Mouse (Mus musculus): ENCODE data around the gene Atp1a3. TPM values are rescaled to one million over a fixed set of nuclear protein-coding genes. Genes with fewer than 3 reads are reported as not detected.
A peak's percentile ranks its signal among the peaks of the same experiment; 100 is the strongest.

The Atp1a3 gene
- polyA plus RNA-seq, 1 experiment from 2014 or later, result 4.4 TPM

GRCm38 (mm10) chr7:25011592-25011991 is 5.8 kb upstream of the Atp1a3 start:
- Histone ChIP-seq H3K4me3 (no peak overlapping the region), H3K36me3 (replicated peaks) (peaks cover 45% of the 10 kb centered on the region), H3K4me1 (peaks cover 28% of the 10 kb centered on the region), H3K27ac (replicated peaks) (no peak overlapping the region), H3K27me3 (replicated peaks; ENCODE audit: low read depth, poor library complexity, severe bottlenecking) (peaks cover 68% of the 10 kb centered on the region), H3K9me3 (no peaks in the 10 kb centered on the region)
- WGBS, result 77% methylated on average over 7 of the region's 7 CpGs
- no peak for DNase-seq (ENCODE audit: low spot score)

DNA sequence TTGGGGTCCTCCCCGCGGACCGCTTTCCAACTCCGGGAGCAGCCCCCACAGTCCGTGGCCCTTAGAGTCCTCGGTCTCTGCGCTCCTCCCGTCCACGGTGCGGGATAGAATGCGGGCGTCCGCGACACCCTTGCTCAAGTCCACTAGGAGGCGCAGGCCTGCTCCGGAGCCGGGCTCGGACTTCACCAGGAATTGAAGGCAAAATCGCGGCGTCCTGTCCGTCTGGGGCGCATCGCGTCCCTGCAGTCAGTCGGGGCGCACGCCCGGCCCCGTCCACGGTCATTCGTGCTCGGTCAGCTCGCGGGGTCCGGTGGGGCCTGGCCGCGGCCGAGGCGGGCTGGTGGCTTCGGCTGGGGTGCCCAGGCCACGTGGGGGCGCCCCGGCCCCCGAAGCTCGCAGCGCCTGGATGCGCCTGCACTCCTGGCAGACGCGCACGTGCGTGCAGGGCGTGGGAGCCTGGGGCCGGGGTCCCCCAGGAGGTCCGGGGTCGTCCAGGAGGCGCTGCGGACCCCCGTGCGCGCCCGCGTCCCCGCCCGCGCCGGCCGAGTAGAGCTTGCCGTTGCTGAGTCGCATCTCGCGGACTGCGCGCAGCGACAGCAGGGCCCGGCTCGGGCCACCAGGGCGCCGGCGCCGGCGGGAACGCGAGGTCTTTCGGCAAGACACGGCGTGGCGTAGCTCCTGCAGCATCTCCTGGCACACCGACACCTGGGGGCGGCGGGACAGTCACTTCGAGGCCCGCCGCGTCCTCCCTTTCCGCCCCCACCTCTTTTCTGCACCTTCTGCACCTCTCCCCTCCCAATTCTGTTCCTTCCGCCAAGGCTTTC is 4.5 kb upstream of the Atp1a3 start:
- Histone ChIP-seq H3K27ac (replicated peaks) (peak overlapping the region; percentile 44; the same call in 1 of the 2 replicates), H3K4me1 (peaks cover 37% of the 10 kb centered on the region), H3K4me3 (peak overlapping the region; percentile 60), H3K36me3 (replicated peaks) (peaks cover 32% of the 10 kb centered on the region), H3K27me3 (replicated peaks; ENCODE audit: low read depth, poor library complexity, severe bottlenecking) (peaks cover 81% of the 10 kb centered on the region), H3K9me3 (no peaks in the 10 kb centered on the region)
- under 1% methylated on average over 97 of the region's 97 CpGs for WGBS
- peak; percentile 78 for DNase-seq (ENCODE audit: low spot score)

- Histone ChIP-seq H3K27me3 (replicated peaks; ENCODE audit: low read depth, poor library complexity, severe bottlenecking) (peaks cover 92% of the 10 kb centered on the region), H3K4me1 (peaks cover 45% of the 10 kb centered on the region), H3K36me3 (replicated peaks) (peaks cover 21% of the 10 kb centered on the region), H3K27ac (replicated peaks) (no peak overlapping the region), H3K9me3 (no peaks in the 10 kb centered on the region), H3K4me3 (peak overlapping the region; percentile 60; the same call in 1 of the 2 replicates)
- DNase-seq (ENCODE audit: low spot score), result peak; percentile 27
- WGBS, result 7% methylated on average over 20 of the region's 20 CpGs
Observed at GRCm38 (mm10) chr7:25009099-25009700, 3.4 kb upstream of the Atp1a3 start.

DNA sequence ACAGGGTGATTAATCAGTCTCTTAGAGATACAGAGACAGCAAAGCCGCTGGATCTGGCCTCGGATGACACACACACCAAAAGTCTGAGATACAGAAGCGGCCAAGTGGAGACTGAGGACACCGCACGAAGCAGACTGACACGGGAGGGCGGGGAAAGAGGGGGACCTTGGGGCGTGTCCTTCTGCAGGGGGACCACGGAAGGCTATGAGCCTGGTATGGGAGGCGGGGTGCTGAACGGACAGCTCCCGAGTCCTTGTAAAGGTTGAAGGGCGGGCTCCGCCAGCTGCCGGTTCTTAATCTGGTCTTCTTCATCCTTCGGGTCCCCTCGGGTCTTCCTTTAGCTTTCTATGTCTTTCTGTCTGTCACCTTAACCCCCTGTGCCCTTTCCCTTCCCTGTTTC is 2.9 kb upstream of the Atp1a3 start:
- Histone ChIP-seq H3K27me3 (replicated peaks; ENCODE audit: low read depth, poor library complexity, severe bottlenecking) (peaks cover 97% of the 10 kb centered on the region), H3K27ac (replicated peaks) (no peak overlapping the region), H3K9me3 (no peaks in the 10 kb centered on the region), H3K36me3 (replicated peaks) (peaks cover 16% of the 10 kb centered on the region), H3K4me3 (peak overlapping the region; percentile 60; the same call in 1 of the 2 replicates), H3K4me1 (peaks cover 45% of the 10 kb centered on the region)
- peak; percentile 85 for DNase-seq (ENCODE audit: low spot score)
- WGBS, result 2% methylated on average over 17 of the region's 17 CpGs

DNA sequence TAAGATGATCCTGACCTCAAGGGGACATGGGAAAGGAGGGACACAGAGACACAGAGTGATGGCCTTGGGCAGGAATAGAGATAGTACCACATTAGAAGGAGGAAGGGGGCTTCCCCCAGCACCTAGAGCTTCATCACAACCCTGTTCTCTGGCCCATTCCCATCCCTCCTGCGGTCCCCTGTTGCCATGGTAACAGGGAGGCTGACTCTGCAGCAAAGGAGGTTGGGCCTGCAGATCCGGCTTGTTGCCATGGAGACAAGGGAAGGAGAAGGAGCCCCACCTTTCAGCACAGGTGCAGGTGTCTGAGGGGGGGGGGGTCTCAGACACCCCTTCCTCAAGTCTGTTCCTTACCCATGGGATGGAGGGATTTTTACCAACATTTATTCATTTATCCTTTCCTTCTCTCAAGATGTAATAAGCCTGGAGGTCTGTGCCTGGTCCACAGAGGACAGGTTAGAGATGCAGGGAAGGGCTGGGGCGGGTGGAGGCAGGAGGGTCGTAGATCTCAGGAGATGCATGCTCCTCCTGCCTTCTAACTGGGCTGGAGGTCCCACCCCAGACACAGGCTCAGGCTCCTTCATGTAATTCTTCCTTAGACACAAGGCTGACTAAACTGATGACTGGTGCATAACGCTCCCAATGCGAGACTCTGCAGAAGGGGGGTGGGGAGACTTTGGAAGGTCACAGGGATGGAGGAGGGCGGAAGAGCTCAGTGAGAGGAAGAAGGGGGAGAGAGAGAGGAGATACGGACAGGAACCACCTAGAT is 2.0 kb upstream of the Atp1a3 start:
- DNase-seq (ENCODE audit: low spot score), result no peak
- no peak overlapping the region for H3K4me3 ChIP-seq
- H3K4me1 ChIP-seq, result peaks cover 48% of the 10 kb centered on the region
- peaks cover 100% of the 10 kb centered on the region for H3K27me3 ChIP-seq (replicated peaks; ENCODE audit: low read depth, poor library complexity, severe bottlenecking)
- H3K9me3 ChIP-seq, result no peaks in the 10 kb centered on the region
- no peak overlapping the region for H3K27ac ChIP-seq (replicated peaks)
- WGBS, result 25% methylated on average over 8 of the region's 8 CpGs
- peaks cover 7% of the 10 kb centered on the region for H3K36me3 ChIP-seq (replicated peaks)

- H3K27ac ChIP-seq (replicated peaks), result no peak overlapping the region
- 87% methylated on average over 12 of the region's 12 CpGs for WGBS
Observed at GRCm38 (mm10) chr7:25006586-25007364, 1.0 kb upstream of the Atp1a3 start.

GRCm38 (mm10) chr7:25006171-25006570 is 413 bp upstream of the Atp1a3 start:
- Histone ChIP-seq H3K4me3 (peak overlapping the region; percentile 61), H3K27ac (replicated peaks) (peak overlapping the region; percentile 25; the same call in 1 of the 2 replicates), H3K36me3 (replicated peaks) (no peaks in the 10 kb centered on the region), H3K27me3 (replicated peaks; ENCODE audit: low read depth, poor library complexity, severe bottlenecking) (peaks cover 94% of the 10 kb centered on the region), H3K9me3 (no peaks in the 10 kb centered on the region), H3K4me1 (peaks cover 45% of the 10 kb centered on the region)
- WGBS, result 74% methylated on average over 3 of the region's 3 CpGs
- DNase-seq (ENCODE audit: low spot score), result no peak

More at GRCm38 (mm10) chr7:25006586-25007364, 1.0 kb upstream of the Atp1a3 start:
- DNase-seq (ENCODE audit: low spot score), result no peak
- Histone ChIP-seq H3K4me1 (peaks cover 48% of the 10 kb centered on the region), H3K36me3 (replicated peaks) (no peaks in the 10 kb centered on the region), H3K9me3 (no peaks in the 10 kb centered on the region), H3K4me3 (no peak overlapping the region), H3K27me3 (replicated peaks; ENCODE audit: low read depth, poor library complexity, severe bottlenecking) (peaks cover 99% of the 10 kb centered on the region)

DNA sequence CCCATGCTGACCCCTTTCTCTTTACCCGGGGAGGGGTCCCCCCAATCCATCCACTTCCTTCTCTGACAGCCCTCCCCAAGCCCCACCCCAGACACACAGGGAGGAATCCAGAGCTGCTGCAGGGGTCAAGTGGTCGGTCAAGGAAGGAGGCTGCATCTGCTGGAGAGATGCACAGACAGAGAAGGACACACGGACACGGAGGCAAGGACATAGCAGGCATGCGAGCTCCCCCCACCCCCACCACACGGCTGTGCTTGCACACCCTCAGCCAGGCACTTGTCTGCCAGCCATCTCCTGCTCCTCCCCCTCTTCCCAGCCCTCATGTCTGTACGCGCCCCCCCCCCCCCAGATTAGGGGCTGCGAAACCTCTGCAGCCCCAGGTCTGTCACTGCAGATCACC is 952 bp downstream of the Atp1a3 start:
- no peak for DNase-seq (ENCODE audit: low spot score)
- Histone ChIP-seq H3K27ac (replicated peaks) (no peak overlapping the region), H3K27me3 (replicated peaks; ENCODE audit: low read depth, poor library complexity, severe bottlenecking) (peaks cover 80% of the 10 kb centered on the region), H3K36me3 (replicated peaks) (no peaks in the 10 kb centered on the region), H3K4me3 (peak overlapping the region; percentile 61), H3K4me1 (peaks cover 34% of the 10 kb centered on the region), H3K9me3 (no peaks in the 10 kb centered on the region)
- WGBS, result 33% methylated on average over 9 of the region's 9 CpGs

GRCm38 (mm10) chr7:25003820-25004388 is 1.9 kb downstream of the Atp1a3 start:
- H3K4me1 ChIP-seq, result peaks cover 25% of the 10 kb centered on the region
- no peaks in the 10 kb centered on the region for H3K36me3 ChIP-seq (replicated peaks)
- no peak overlapping the region for H3K4me3 ChIP-seq
- H3K27ac ChIP-seq (replicated peaks), result no peak overlapping the region
- 90% methylated on average over 8 of the region's 8 CpGs for WGBS
- H3K27me3 ChIP-seq (replicated peaks; ENCODE audit: low read depth, poor library complexity, severe bottlenecking), result peaks cover 71% of the 10 kb centered on the region
- DNase-seq (ENCODE audit: low spot score), result no peak
- no peaks in the 10 kb centered on the region for H3K9me3 ChIP-seq

DNA sequence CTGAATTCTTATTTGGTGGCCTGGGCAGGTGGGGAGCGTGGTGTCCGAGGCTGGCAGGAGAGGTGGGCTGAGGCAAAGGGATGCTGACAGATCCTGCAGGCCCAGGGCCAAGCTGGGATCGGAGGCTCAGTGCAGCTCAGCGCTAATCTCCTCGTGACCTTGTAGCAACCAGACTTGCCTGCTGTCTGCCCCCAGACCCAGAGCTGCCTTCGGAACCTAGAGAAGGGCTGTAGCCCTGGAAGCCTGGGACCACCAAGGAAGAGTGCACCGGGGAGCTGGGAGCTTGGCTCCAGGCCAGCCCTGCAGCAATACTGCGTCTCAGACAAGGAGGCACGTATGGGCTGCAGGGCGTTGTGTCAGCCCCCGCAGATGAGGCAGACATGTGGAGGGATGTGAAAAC is 2.5 kb downstream of the Atp1a3 start:
- H3K27me3 ChIP-seq (replicated peaks; ENCODE audit: low read depth, poor library complexity, severe bottlenecking), result peaks cover 65% of the 10 kb centered on the region
- no peaks in the 10 kb centered on the region for H3K36me3 ChIP-seq (replicated peaks)
- H3K9me3 ChIP-seq, result no peaks in the 10 kb centered on the region
- no peak for DNase-seq (ENCODE audit: low spot score)
- 59% methylated on average over 11 of the region's 11 CpGs for WGBS
- H3K4me1 ChIP-seq, result peaks cover 20% of the 10 kb centered on the region
- H3K27ac ChIP-seq (replicated peaks), result no peak overlapping the region
- H3K4me3 ChIP-seq, result no peak overlapping the region

GRCm38 (mm10) chr7:25000711-25001110 is 5.0 kb downstream of the Atp1a3 start:
- peaks cover 15% of the 10 kb centered on the region for H3K4me1 ChIP-seq
- H3K9me3 ChIP-seq, result no peaks in the 10 kb centered on the region
- 76% methylated on average over 12 of the region's 12 CpGs for WGBS
- H3K27me3 ChIP-seq (replicated peaks; ENCODE audit: low read depth, poor library complexity, severe bottlenecking), result peaks cover 39% of the 10 kb centered on the region
- H3K4me3 ChIP-seq, result no peak overlapping the region
- no peak overlapping the region for H3K27ac ChIP-seq (replicated peaks)
- no peak for DNase-seq (ENCODE audit: low spot score)
- H3K36me3 ChIP-seq (replicated peaks), result no peaks in the 10 kb centered on the region
